Mouse (Mus musculus) spleen, adult 2 months (tissue): ENCODE measurements around the gene Nudt13. TPM values are rescaled to one million over a fixed set of nuclear protein-coding genes. Genes with fewer than 3 reads are reported as not detected.

Source experiments
- DNase-seq, 2 experiments: peaks; one replicate each; pipeline versions ENCODE4 v3.0.0 to v3.0.0-alpha.2; 2012 to 2021; ENCODE audit warnings: low spot score in 2 of 2, low read depth in 1 of 2
- H3K27ac ChIP-seq: fragments of 200-500 bp; 2 replicates; pipeline ENCODE4 v1.5.1; 2012; ENCODE audit warnings: low read length, inconsistent platforms; ENCODE audit not compliant: insufficient read depth
- H3K27me3 ChIP-seq: fragments of 200-500 bp; 2 replicates; pipeline ENCODE4 v1.6.1; 2012; ENCODE audit warnings: mild to moderate bottlenecking, moderate library complexity, low read length, inconsistent platforms; ENCODE audit not compliant: control insufficient read depth, insufficient read depth
- H3K36me3 ChIP-seq: fragments of 200-500 bp; 2 replicates; pipeline ENCODE4 v1.6.1; 2012; ENCODE audit warnings: mild to moderate bottlenecking, low read length, inconsistent platforms; ENCODE audit not compliant: control insufficient read depth, insufficient read depth
- H3K4me1 ChIP-seq: fragments of 200-500 bp; 2 replicates; pipeline ENCODE4 v1.6.1; 2011; ENCODE audit warnings: inconsistent platforms; ENCODE audit not compliant: control insufficient read depth, insufficient read depth, insufficient read length
- H3K4me3 ChIP-seq: fragments of 200-500 bp; 2 replicates; pipeline ENCODE4 v1.5.1; 2011; ENCODE audit warnings: mild to moderate bottlenecking, inconsistent platforms; ENCODE audit not compliant: insufficient read depth, insufficient read length; ENCODE audit errors: extremely low read depth
- CTCF ChIP-seq: fragments of 200-500 bp; IDR thresholded peaks from 2 replicates; pipeline ENCODE4 v1.5.1; 2011; ENCODE audit warnings: mild to moderate bottlenecking, inconsistent platforms; ENCODE audit not compliant: insufficient read depth, insufficient read length, insufficient replicate concordance; ENCODE audit errors: extremely low read depth
- POLR2A ChIP-seq: fragments of 200-500 bp; IDR thresholded peaks from 2 replicates; pipeline ENCODE4 v1.6.1; 2011; ENCODE audit warnings: low read depth, low read length, inconsistent platforms
- WGBS: fragments of 180-500 bp; shearing (Covaris S2); methylation state at CpG from one replicate; pipeline ENCODE4 v1.1.7; 2018; 5-methylcytosine and 5-hydroxymethylcytosine counted together
- polyA plus RNA-seq: library from polyadenylated mRNA; depleted of rRNA; stranded (reverse); fragments of >200 nt; gene quantifications from 2 replicates; pipeline ENCODE4 v1.2.3, GENCODE M21; 2012; rRNA removed

Nudt13 gene
- polyA plus RNA-seq = 7.2 and 7.8 TPM in 2 replicates

- Histone ChIP-seq H3K4me3 (peak within 1 kb of the TSS; percentile 63), H3K27me3 (no peaks in the 10 kb centered on the region), H3K4me1 (peaks cover 2% of the 10 kb centered on the region; the same call in 1 of the 2 replicates), H3K27ac (no peak within 1 kb of the TSS), H3K36me3 (no peaks in the 10 kb centered on the region)
- DNase-seq = peak; percentile 72 to 74
- 21% methylated on average over 14 of the region's 14 CpGs for WGBS
- no peak for TF ChIP-seq POLR2A
- TF ChIP-seq CTCF = no peak
Observed at GRCm38 (mm10) chr14:20294117-20294892, at the start of gene Nudt13. TSS of gene Nudt13 (plus strand) at chr14:20294697.

- Histone ChIP-seq H3K4me3 (no peak overlapping the region), H3K27me3 (no peaks in the 10 kb centered on the region), H3K27ac (no peak overlapping the region), H3K36me3 (no peaks in the 10 kb centered on the region), H3K4me1 (no peaks in the 10 kb centered on the region)
- TF ChIP-seq POLR2A (no peak), CTCF (no peak)
- WGBS = 63% methylated on average over 2 of the region's 2 CpGs
- no peak for DNase-seq
Observed at GRCm38 (mm10) chr14:20245318-20245717, 49.2 kb upstream of the Nudt13 start.

GRCm38 (mm10) chr14:20245861-20246260 is 48.6 kb upstream of the Nudt13 start:
- Histone ChIP-seq H3K4me1 (no peaks in the 10 kb centered on the region), H3K36me3 (no peaks in the 10 kb centered on the region), H3K27me3 (no peaks in the 10 kb centered on the region), H3K27ac (no peak overlapping the region), H3K4me3 (no peak overlapping the region)
- no peak for TF ChIP-seq POLR2A
- no peak for TF ChIP-seq CTCF
- WGBS = 89% methylated on average over 5 of the region's 5 CpGs
- no peak for DNase-seq

GRCm38 (mm10) chr14:20246811-20247266 is 47.7 kb upstream of the Nudt13 start:
- Histone ChIP-seq H3K36me3 (no peaks in the 10 kb centered on the region), H3K4me3 (no peak overlapping the region), H3K27me3 (no peaks in the 10 kb centered on the region), H3K27ac (no peak overlapping the region), H3K4me1 (no peaks in the 10 kb centered on the region)
- 87% methylated on average over 11 of the region's 11 CpGs for WGBS
- TF ChIP-seq CTCF (no peak), POLR2A (no peak)
- DNase-seq = no peak

GRCm38 (mm10) chr14:20248001-20248400 is 46.5 kb upstream of the Nudt13 start:
- Histone ChIP-seq H3K4me1 (no peaks in the 10 kb centered on the region), H3K4me3 (no peak overlapping the region), H3K27ac (no peak overlapping the region), H3K27me3 (no peaks in the 10 kb centered on the region), H3K36me3 (no peaks in the 10 kb centered on the region)
- no peak for TF ChIP-seq CTCF
- no peak for TF ChIP-seq POLR2A
- WGBS = 89% methylated on average over 3 of the region's 3 CpGs
- DNase-seq = no peak

GRCm38 (mm10) chr14:20250237-20251171 is 44.0 kb upstream of the Nudt13 start:
- no peaks in the 10 kb centered on the region for H3K4me1 ChIP-seq
- H3K36me3 ChIP-seq = no peaks in the 10 kb centered on the region
- WGBS = 85% methylated on average over 14 of the region's 14 CpGs
- TF ChIP-seq CTCF (no peak), POLR2A (no peak)
- H3K27ac ChIP-seq = no peak overlapping the region
- no peak overlapping the region for H3K4me3 ChIP-seq
- no peaks in the 10 kb centered on the region for H3K27me3 ChIP-seq
- DNase-seq = no peak
